ENCODE assay signal across 21 mouse cellular contexts in the genomic region with DNA sequence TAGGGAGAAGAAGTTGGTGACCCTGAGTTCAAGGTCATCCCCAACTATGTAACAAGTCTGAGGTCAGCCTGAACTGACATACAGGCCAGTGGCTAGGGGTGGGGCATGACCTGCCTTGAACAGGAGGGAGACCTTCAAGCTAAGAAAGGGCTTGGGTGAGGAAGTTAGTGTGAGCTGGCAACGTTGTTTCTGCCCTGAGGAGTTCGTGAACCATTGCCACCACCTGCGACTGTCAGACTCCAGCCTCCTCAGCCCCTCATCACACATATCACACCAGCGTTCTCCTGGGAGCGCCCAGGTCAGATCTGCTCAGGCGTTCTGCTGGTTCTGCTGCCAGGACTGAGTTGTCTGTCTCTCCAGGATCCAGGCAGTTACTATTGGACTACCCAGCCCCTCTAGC. TPM values are rescaled to one million over a fixed set of nuclear protein-coding genes. Genes with fewer than 3 reads are reported as not detected.
DNase-seq lines count a peak whose midpoint lies in the region; TF ChIP-seq lines count a peak whose summit lies in the region.
"Had no signal": no experiment of that assay in that cellular context is flagged by ENCODE, and none has a peak within 500 bp of the region (broad histone marks: within the 10 kb centered on the region; RNA-seq: fewer than 3 reads in every experiment).

No protein-coding gene starts in this region.

- H3K27me3 ChIP-seq in testis, adult 2 months (ENCODE audit: control insufficient read depth, insufficient read depth, low read length), result no peaks in the 10 kb centered on the region
- no peaks in the 10 kb centered on the region for H3K27me3 ChIP-seq in myocyte (ENCODE audit: control insufficient read depth, insufficient read depth, insufficient read length)
- H3K27me3 ChIP-seq: Patski had no signal

- H3K79me2 ChIP-seq in myocyte (ENCODE audit: control insufficient read depth, insufficient read depth), result no peaks in the 10 kb centered on the region

- H3K36me3 ChIP-seq in testis, adult 2 months (ENCODE audit: control insufficient read depth, insufficient read depth, low read length), result no peaks in the 10 kb centered on the region
- H3K36me3 ChIP-seq in myocyte (ENCODE audit: control insufficient read depth, insufficient read depth), result no peaks in the 10 kb centered on the region
- H3K36me3 ChIP-seq: G1E had no signal

- no peak overlapping the region for H3K4me3 ChIP-seq in gastrocnemius, adult 2 months
- no peak overlapping the region for H3K4me3 ChIP-seq in testis, adult 2 months (ENCODE audit: control insufficient read depth, low read depth, low read length)
- H3K4me3 ChIP-seq in myocyte, result no peak overlapping the region

- no peak overlapping the region for H3ac ChIP-seq in myocyte (ENCODE audit: control insufficient read depth, insufficient read length)

- TF ChIP-seq CTCF in gastrocnemius, adult 2 months (IDR thresholded peaks at IDR 0.05), result no peak
- no peak for TF ChIP-seq CTCF in testis, adult 2 months (IDR thresholded peaks at IDR 0.05; ENCODE audit: control insufficient read depth, insufficient read depth, insufficient replicate concordance, low read depth, low read length)

- H3K4me1 ChIP-seq in testis, adult 2 months (ENCODE audit: control insufficient read depth, insufficient read depth, low read length), result peaks cover 29% of the 10 kb centered on the region

- peak overlapping the region; percentile 68 for H3K4me2 ChIP-seq in myocyte (ENCODE audit: low read depth)

- TF ChIP-seq POLR2A in testis, adult 2 months (IDR thresholded peaks at IDR 0.05; ENCODE audit: control insufficient read depth, low read depth, low read length), result no peak
- peak; percentile 53 for TF ChIP-seq POLR2A in myocyte (IDR thresholded peaks at IDR 0.05; ENCODE audit: insufficient read length, low read depth)

- DNase-seq in gastrocnemius, adult 2 months, result no peak
- DNase-seq in gastrocnemius, postnatal 36 days, result no peak
- DNase-seq in testis, postnatal 10 days (ENCODE audit: low spot score), result no peak
- peak; percentile 35 for DNase-seq in 416B (ENCODE audit: low read depth)
- no peak for DNase-seq in left cerebral cortex, adult 8-10 months (ENCODE audit: low spot score in 2 of 2)
- no peak for DNase-seq in right cerebral cortex, postnatal 10 days (ENCODE audit: low spot score in 2 of 2)
- DNase-seq: adrenal gland, adult 8-10 months; adrenal gland, postnatal 10 days; adrenal gland, postnatal 25 days; B cell, adult 2 months; cerebellum, adult 11 months; cerebellum, adult 11-12 months; cerebellum, adult 18-20 months had no signal

- H3K27ac ChIP-seq in gastrocnemius, adult 2 months, result peak overlapping the region; percentile 58
- H3K27ac ChIP-seq in testis, adult 2 months (ENCODE audit: control insufficient read depth, insufficient read depth, low read depth, low read length), result 0 out of 2 replicates have a peak overlapping the region, but pooled peaks have one; percentile 29

- intact Hi-C loops in gastrocnemius, adult 2 months (cut with DNase I), result no loop called here
- intact Hi-C loops in gastrocnemius, postnatal 36 days (cut with DNase I), result no loop called here

TF ChIP-seq in myocyte, 11 proteins besides CTCF, POLR2A, EP300 and RAD21:
- TF ChIP-seq POLR2AphosphoS2 (IDR thresholded peaks at IDR 0.05; ENCODE audit: insufficient read length, low read depth), result peak; percentile 69
- TF ChIP-seq TCF3 (IDR thresholded peaks at IDR 0.05; ENCODE audit: insufficient read length, low read depth), result no peak
- no peak for TF ChIP-seq CEBPB (IDR thresholded peaks at IDR 0.05; ENCODE audit: insufficient read depth, poor library complexity, severe bottlenecking)

RNA-seq across cellular contexts. Expression of a gene that starts 20.5 kb away (rescaled TPM):
- not detected for total RNA-seq in gastrocnemius, adult 2 months (2021)
- not detected for total RNA-seq in gastrocnemius, postnatal 36 days (2021)
- polyA plus RNA-seq in testis, adult 2 months (2012; rRNA removed), result 0.07 and 1.2 TPM in 2 replicates
- polyA plus RNA-seq in myocyte (2012; fragmentation: generic; extraction: Trizol), result 7.9 TPM
- 10 to 100 TPM; 30.9 to 37.9 (median 35.1) TPM for total RNA-seq in left cerebral cortex, adult 8-10 months (2022)
- total RNA-seq: CH12.LX, MEL had no signal
- polyA plus RNA-seq: activated CD4-positive, CD25-positive, alpha-beta regulatory T cell, adult 4 months; CD4-positive, CD25-positive, alpha-beta regulatory T cell, adult 4 months; G1E had no signal

Comparison
In these comparisons a context has a peak if more than half of its experiments do, and no peak if none do; other contexts are left out.
1. RNA of a gene that starts 20.5 kb away (total RNA-seq): 30.9 to 37.9 TPM in left cerebral cortex, adult 8-10 months; not detected in gastrocnemius, postnatal 36 days and not detected in gastrocnemius, adult 2 months; every median in the first group is over 10 times any median in the second.